Mouse (Mus musculus): Measurements from ENCODE around the gene Ankrd11. TPM values are rescaled to one million over a fixed set of nuclear protein-coding genes. Genes with fewer than 3 reads are reported as not detected.

The Ankrd11 gene
- polyA plus RNA-seq, 1 experiment from 2014 or later = 33.6 TPM

DNA sequence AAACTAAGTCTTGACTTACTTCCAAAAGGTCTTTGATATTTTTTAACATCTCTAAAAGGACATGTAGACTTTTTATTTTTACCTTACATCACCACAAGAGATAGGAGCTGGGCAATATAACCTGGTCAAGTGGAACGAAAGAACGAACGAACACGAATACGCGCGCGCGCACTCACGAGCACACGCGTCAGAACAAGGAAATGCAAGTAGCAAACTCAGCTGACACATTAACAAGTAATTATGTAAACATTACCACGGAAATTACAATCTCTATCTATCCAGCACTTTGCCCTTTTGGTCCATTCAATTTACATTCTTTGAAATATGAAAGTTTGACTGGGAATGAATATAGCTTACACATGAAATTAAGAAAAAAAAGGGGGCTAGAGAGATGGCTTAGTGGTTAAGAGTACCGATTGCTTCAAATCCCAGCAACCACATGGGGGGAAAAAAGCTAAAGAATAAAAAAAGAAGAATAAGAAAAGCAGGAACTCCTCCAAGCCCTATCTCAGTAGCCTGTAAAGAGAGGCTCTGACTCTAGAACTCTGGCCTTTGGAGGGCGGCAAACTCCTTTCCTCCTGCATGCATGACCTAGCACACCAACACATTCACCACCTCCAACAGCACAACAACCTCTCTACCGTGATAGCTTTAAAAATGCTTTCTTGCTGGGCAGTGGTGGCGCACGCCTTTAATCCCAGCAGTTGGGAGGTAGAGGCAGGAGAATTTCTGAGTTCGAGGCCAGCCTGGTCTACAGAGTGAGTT lies 58.7 kb downstream of the Ankrd11 start:
- no peak overlapping the region for H3K9ac ChIP-seq (replicated peaks; ENCODE audit: low read depth, low read length)
- no peak overlapping the region for H3K4me3 ChIP-seq (replicated peaks; ENCODE audit: low read length)
- H3K27ac ChIP-seq (ENCODE audit: low read length) = no peak overlapping the region
- H3K4me2 ChIP-seq (ENCODE audit: low read length) = no peak overlapping the region
- no peak for ATAC-seq
- no peaks in the 10 kb centered on the region for H3K9me3 ChIP-seq (ENCODE audit: control insufficient read depth, low read length)
- 91% methylated on average over 19 of the region's 19 CpGs for WGBS
- H3K4me1 ChIP-seq (replicated peaks; ENCODE audit: control insufficient read depth, insufficient read depth, low read length) = peaks cover 14% of the 10 kb centered on the region
- no peaks in the 10 kb centered on the region for H3K27me3 ChIP-seq (replicated peaks; ENCODE audit: control insufficient read depth, insufficient read depth, low read length)
- no peaks in the 10 kb centered on the region for H3K36me3 ChIP-seq (ENCODE audit: control insufficient read depth, insufficient read depth)

DNA sequence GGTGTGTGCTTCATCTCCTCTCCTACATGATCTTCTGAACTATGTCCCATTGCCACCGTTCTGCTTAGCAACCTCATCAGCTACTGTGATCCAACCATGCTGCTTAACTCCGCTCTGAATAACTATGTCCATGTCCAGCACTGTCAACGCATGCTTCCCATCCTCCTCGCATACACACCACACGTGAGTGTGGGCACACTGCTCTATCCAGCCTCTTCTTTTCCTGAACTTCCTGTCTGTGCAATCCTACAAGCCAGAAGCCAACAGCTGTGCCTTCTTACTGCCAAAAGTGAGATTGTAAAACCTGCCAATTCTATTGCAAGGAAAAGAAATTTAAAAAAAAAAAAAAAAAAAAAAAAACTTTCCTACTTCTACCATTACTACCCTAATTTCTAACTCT lies 60.4 kb downstream of the Ankrd11 start:
- ATAC-seq = no peak
- Histone ChIP-seq H3K27me3 (replicated peaks; ENCODE audit: control insufficient read depth, insufficient read depth, low read length) (no peaks in the 10 kb centered on the region), H3K4me3 (replicated peaks; ENCODE audit: low read length) (no peak overlapping the region), H3K9ac (replicated peaks; ENCODE audit: low read depth, low read length) (no peak overlapping the region), H3K36me3 (ENCODE audit: control insufficient read depth, insufficient read depth) (no peaks in the 10 kb centered on the region), H3K9me3 (ENCODE audit: control insufficient read depth, low read length) (no peaks in the 10 kb centered on the region), H3K4me2 (ENCODE audit: low read length) (no peak overlapping the region), H3K4me1 (replicated peaks; ENCODE audit: control insufficient read depth, insufficient read depth, low read length) (0 out of 2 replicates have a peak, but pooled peaks cover 5% of the 10 kb centered on the region), H3K27ac (ENCODE audit: low read length) (no peak overlapping the region)
- 90% methylated on average over 5 of the region's 5 CpGs for WGBS

DNA sequence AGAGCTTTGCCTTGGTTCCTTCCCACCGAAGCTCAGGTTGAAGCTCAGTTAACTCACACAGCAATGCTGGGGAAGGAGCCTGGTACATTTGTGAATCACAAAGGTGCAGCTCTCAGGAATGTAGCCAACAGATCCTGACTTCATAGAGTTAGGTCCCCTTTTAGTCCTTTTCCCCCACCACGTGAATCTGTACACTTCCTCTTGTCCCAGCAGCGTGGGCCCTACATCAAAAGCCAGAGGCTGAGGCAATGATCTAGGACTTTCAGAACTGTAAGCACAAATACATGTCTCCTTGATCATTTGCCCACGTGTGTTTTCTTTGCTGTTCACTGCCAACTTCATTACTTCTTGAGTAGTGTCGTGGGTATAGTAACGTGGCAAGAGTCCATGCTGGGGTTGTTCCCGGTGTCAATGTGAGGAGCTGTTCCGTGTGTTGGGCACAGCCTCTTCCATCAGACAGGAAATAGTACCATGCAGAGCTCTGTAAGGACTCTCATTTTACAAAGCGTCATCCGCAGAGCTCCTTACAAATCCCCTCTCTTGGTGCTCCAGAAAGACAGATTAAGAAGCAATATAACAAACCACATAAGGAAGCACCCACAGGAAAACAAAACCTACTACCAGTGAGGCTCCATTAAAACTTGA lies 62.1 kb downstream of the Ankrd11 start:
- Histone ChIP-seq H3K9ac (replicated peaks; ENCODE audit: low read depth, low read length) (no peak overlapping the region), H3K27me3 (replicated peaks; ENCODE audit: control insufficient read depth, insufficient read depth, low read length) (no peaks in the 10 kb centered on the region), H3K9me3 (ENCODE audit: control insufficient read depth, low read length) (no peaks in the 10 kb centered on the region), H3K36me3 (ENCODE audit: control insufficient read depth, insufficient read depth) (no peaks in the 10 kb centered on the region), H3K4me2 (ENCODE audit: low read length) (no peak overlapping the region), H3K27ac (ENCODE audit: low read length) (no peak overlapping the region), H3K4me3 (replicated peaks; ENCODE audit: low read length) (no peak overlapping the region), H3K4me1 (replicated peaks; ENCODE audit: control insufficient read depth, insufficient read depth, low read length) (0 out of 2 replicates have a peak, but pooled peaks cover 5% of the 10 kb centered on the region)
- ATAC-seq = no peak
- WGBS = 65% methylated on average over 10 of the region's 10 CpGs

DNA sequence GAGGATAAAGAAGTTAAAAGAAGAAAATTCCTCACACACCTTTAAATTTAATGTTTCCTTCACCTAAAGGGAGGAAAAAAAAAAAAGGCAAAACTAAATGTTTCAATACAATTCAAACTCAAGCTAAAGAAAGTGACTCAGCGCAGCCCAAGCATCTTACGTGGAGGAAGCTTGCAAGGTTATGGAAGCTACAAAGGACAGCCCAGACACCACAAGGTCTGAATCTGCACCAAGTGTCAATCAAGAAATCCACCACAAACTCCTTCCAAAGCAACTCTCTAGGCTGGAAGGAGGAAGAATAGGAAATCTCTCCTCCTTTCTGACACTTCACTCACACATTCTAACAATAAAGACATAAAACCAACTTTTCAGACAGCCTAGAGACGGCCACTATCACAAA lies 62.7 kb downstream of the Ankrd11 start:
- no peaks in the 10 kb centered on the region for H3K9me3 ChIP-seq (ENCODE audit: control insufficient read depth, low read length)
- H3K4me2 ChIP-seq (ENCODE audit: low read length) = no peak overlapping the region
- no peaks in the 10 kb centered on the region for H3K27me3 ChIP-seq (replicated peaks; ENCODE audit: control insufficient read depth, insufficient read depth, low read length)
- H3K27ac ChIP-seq (ENCODE audit: low read length) = no peak overlapping the region
- no peak for ATAC-seq
- H3K4me3 ChIP-seq (replicated peaks; ENCODE audit: low read length) = no peak overlapping the region
- H3K9ac ChIP-seq (replicated peaks; ENCODE audit: low read depth, low read length) = no peak overlapping the region
- no peaks in the 10 kb centered on the region for H3K36me3 ChIP-seq (ENCODE audit: control insufficient read depth, insufficient read depth)
- 0 out of 2 replicates have a peak, but pooled peaks cover 5% of the 10 kb centered on the region for H3K4me1 ChIP-seq (replicated peaks; ENCODE audit: control insufficient read depth, insufficient read depth, low read length)
- WGBS = 90% methylated on average over 3 of the region's 3 CpGs

DNA sequence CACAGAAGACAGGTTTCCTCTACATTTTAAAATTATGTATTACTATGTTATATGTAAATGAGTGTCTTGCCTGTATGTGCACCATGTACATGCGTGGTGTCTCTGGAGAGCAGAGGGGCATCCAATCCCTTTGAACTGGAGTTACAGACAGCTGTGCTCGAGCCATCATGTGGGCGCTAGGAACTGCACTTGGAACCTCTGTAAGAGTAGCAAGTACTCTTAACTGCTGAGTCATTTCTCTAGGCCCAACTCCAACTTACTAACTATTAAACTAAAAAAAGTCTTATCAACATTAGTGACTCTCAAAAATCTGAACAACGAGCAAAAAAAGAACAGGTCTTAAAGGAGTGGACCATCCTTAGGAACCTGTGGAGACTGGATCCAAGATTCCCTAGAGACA lies 66.0 kb downstream of the Ankrd11 start:
- Histone ChIP-seq H3K9me3 (ENCODE audit: control insufficient read depth, low read length) (no peaks in the 10 kb centered on the region), H3K9ac (replicated peaks; ENCODE audit: low read depth, low read length) (no peak overlapping the region), H3K27ac (ENCODE audit: low read length) (no peak overlapping the region), H3K4me3 (replicated peaks; ENCODE audit: low read length) (no peak overlapping the region), H3K36me3 (ENCODE audit: control insufficient read depth, insufficient read depth) (no peaks in the 10 kb centered on the region), H3K4me2 (ENCODE audit: low read length) (no peak overlapping the region), H3K27me3 (replicated peaks; ENCODE audit: control insufficient read depth, insufficient read depth, low read length) (no peaks in the 10 kb centered on the region), H3K4me1 (replicated peaks; ENCODE audit: control insufficient read depth, insufficient read depth, low read length) (0 out of 2 replicates have a peak, but pooled peaks cover 5% of the 10 kb centered on the region)
- ATAC-seq = no peak
- WGBS = 96% methylated on average over 4 of the region's 4 CpGs

DNA sequence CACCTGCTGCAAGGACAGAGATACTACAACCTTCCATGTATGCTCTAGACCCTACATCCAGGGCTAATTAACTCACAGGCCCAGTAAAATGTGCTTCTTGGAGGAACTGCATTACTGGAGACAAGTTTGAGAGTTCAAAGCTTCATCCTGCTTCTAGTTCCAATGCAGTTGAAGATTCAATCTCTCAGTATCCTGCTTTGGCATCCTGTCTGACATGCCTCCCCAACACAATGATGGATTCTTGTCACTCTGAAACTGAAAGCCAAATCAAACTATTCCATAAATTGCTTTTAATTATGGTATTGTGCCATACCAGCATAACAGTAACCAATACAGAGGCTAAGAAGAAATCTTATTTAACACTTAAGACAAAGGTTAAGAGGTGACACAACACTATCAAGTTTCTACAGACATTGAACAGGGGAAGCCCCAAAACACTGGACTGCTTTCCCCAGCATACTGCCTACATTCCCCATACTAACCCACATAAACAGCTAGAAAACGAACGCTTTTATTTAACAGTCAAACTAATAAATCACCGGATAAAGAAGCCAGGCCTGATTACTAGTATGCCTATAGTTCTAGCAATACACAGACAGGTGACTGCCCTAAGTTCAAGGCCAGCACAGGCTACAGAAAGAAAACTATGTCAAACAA lies 72.0 kb downstream of the Ankrd11 start:
- Histone ChIP-seq H3K4me1 (replicated peaks; ENCODE audit: control insufficient read depth, insufficient read depth, low read length) (no peaks in the 10 kb centered on the region), H3K9me3 (ENCODE audit: control insufficient read depth, low read length) (no peaks in the 10 kb centered on the region), H3K36me3 (ENCODE audit: control insufficient read depth, insufficient read depth) (no peaks in the 10 kb centered on the region), H3K4me2 (ENCODE audit: low read length) (no peak overlapping the region), H3K27me3 (replicated peaks; ENCODE audit: control insufficient read depth, insufficient read depth, low read length) (no peaks in the 10 kb centered on the region), H3K4me3 (replicated peaks; ENCODE audit: low read length) (no peak overlapping the region), H3K9ac (replicated peaks; ENCODE audit: low read depth, low read length) (no peak overlapping the region), H3K27ac (ENCODE audit: low read length) (no peak overlapping the region)
- ATAC-seq = no peak
- WGBS = 93% methylated on average over 3 of the region's 3 CpGs

DNA sequence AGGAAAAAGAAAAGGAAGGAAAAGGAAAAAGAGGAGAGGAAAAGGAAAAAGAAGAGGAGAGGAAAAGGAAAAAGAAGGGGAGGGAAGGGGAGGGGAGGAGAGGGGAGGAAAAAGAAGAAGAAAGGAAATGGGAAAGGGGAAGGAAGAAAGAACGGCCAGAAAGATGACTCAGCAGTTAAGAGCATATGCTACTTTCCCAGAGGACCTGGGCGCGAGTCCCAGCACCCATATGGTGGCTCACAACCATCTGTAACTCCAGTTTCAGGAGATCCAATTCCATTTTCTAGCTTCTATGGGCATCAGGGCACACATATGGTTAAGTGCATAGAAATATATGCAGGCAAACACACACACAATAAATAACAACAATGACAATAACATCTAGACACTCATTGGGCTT lies 73.9 kb downstream of the Ankrd11 start:
- no peak overlapping the region for H3K4me3 ChIP-seq (replicated peaks; ENCODE audit: low read length)
- H3K9me3 ChIP-seq (ENCODE audit: control insufficient read depth, low read length) = no peaks in the 10 kb centered on the region
- H3K27ac ChIP-seq (ENCODE audit: low read length) = no peak overlapping the region
- WGBS = 83% methylated on average over 3 of the region's 3 CpGs
- H3K27me3 ChIP-seq (replicated peaks; ENCODE audit: control insufficient read depth, insufficient read depth, low read length) = no peaks in the 10 kb centered on the region
- no peaks in the 10 kb centered on the region for H3K4me1 ChIP-seq (replicated peaks; ENCODE audit: control insufficient read depth, insufficient read depth, low read length)
- no peaks in the 10 kb centered on the region for H3K36me3 ChIP-seq (ENCODE audit: control insufficient read depth, insufficient read depth)
- H3K9ac ChIP-seq (replicated peaks; ENCODE audit: low read depth, low read length) = no peak overlapping the region
- no peak for ATAC-seq
- H3K4me2 ChIP-seq (ENCODE audit: low read length) = no peak overlapping the region

DNA sequence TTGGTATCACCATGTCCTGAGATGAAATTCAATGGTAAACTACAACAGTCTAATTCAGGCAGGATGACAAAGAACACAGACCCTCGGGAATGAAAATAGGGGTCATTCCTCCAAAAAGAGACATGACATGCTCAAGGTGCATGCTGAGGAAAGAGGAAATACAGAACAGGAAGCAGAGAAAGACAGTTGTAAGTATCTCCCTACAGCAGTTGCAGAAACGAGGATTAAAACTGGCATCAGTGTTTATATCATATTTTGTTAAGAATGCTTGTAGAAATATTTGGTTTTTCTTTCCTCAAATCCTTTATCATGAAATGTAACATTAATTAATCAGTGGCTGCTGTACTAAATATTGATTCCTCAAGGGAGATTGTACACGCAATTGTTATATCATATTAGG lies 75.4 kb downstream of the Ankrd11 start:
- no peak overlapping the region for H3K27ac ChIP-seq (ENCODE audit: low read length)
- no peaks in the 10 kb centered on the region for H3K9me3 ChIP-seq (ENCODE audit: control insufficient read depth, low read length)
- no peak overlapping the region for H3K4me3 ChIP-seq (replicated peaks; ENCODE audit: low read length)
- no peak overlapping the region for H3K9ac ChIP-seq (replicated peaks; ENCODE audit: low read depth, low read length)
- no peaks in the 10 kb centered on the region for H3K36me3 ChIP-seq (ENCODE audit: control insufficient read depth, insufficient read depth)
- H3K27me3 ChIP-seq (replicated peaks; ENCODE audit: control insufficient read depth, insufficient read depth, low read length) = no peaks in the 10 kb centered on the region
- H3K4me1 ChIP-seq (replicated peaks; ENCODE audit: control insufficient read depth, insufficient read depth, low read length) = no peaks in the 10 kb centered on the region
- no peak overlapping the region for H3K4me2 ChIP-seq (ENCODE audit: low read length)
- ATAC-seq = no peak
- WGBS = 85% methylated on average over 3 of the region's 3 CpGs

DNA sequence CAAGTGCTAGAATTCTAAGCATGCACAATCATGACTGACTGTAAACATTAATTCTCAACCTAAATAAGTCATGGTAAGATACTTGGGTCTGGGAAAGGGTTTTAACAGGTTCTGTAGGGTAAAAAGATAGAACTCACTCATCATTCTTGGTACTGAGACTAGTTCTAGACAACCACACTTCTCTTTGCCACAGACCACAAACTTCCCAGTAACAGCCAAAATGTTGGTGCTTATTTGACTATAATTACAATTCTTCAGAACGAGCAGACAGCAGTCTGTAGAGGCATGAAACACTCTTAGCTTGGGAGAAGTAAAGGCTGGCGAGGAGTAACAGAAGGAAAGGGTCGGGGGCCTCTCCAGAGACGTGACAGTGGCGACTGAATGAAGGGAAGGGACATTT lies 80.0 kb downstream of the Ankrd11 start:
- H3K4me1 ChIP-seq (replicated peaks; ENCODE audit: control insufficient read depth, insufficient read depth, low read length) = 0 out of 2 replicates have a peak, but pooled peaks cover 4% of the 10 kb centered on the region
- no peak overlapping the region for H3K4me2 ChIP-seq (ENCODE audit: low read length)
- WGBS = 53% methylated on average over 5 of the region's 5 CpGs
- H3K36me3 ChIP-seq (ENCODE audit: control insufficient read depth, insufficient read depth) = no peaks in the 10 kb centered on the region
- H3K9me3 ChIP-seq (ENCODE audit: control insufficient read depth, low read length) = no peaks in the 10 kb centered on the region
- H3K9ac ChIP-seq (replicated peaks; ENCODE audit: low read depth, low read length) = no peak overlapping the region
- H3K27me3 ChIP-seq (replicated peaks; ENCODE audit: control insufficient read depth, insufficient read depth, low read length) = no peaks in the 10 kb centered on the region
- H3K27ac ChIP-seq (ENCODE audit: low read length) = no peak overlapping the region
- no peak for ATAC-seq
- no peak overlapping the region for H3K4me3 ChIP-seq (replicated peaks; ENCODE audit: low read length)
